Mouse (Mus musculus): ENCODE data around the gene Cdh5.
"Not testable (repeated sequence)": the region's sequence is repeated elsewhere in the genome, so short reads cannot be mapped to it uniquely, and the experiment has no call there.

Cdh5 gene

DNA sequence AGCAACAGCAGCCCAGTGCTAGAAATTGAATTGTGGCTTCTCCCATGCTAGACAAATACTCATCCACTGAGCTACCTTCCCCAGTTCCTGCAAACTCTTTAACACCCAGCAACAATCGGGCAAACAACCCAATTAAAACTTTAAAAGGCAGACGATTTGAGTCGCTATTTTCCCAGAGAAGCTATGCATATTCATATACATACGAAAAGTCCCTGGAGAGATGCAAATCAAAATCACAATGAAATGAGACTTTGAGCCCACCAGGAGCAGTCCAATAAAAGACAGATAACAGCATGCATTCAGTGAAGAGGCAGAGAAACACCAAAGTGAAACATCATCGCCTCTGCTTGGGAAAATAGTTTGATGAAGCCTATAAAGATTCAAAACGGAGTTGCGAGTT lies 8.1 kb upstream of the Cdh5 start:
- no peak for DNase-seq

DNA sequence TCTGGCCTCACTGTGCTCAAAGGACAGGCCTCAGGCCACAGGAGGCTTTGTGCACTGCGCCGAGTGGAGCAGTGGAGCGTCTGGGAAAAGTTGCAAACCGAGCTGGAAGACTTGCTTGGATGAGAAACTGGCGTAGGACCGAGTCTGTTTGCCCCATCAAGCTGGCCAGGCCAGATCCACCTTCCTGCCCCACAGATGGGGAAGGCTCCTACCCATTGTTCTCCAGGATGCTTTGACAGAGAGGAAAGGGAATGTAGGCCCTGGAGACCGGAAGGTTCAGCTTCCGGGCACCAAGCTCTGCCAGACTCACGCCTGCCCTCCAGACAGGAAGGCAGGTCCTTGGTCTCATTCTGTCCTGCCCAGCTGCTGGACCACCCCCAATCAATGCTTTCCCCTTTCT lies 5.8 kb upstream of the Cdh5 start:
- DNase-seq = no peak

- no peak for DNase-seq
Observed at GRCm38 (mm10) chr8:104096644-104097043, 4.8 kb upstream of the Cdh5 start.

GRCm38 (mm10) chr8:104098671-104099346 lies 2.6 kb upstream of the Cdh5 start:
- no peak for DNase-seq

DNA sequence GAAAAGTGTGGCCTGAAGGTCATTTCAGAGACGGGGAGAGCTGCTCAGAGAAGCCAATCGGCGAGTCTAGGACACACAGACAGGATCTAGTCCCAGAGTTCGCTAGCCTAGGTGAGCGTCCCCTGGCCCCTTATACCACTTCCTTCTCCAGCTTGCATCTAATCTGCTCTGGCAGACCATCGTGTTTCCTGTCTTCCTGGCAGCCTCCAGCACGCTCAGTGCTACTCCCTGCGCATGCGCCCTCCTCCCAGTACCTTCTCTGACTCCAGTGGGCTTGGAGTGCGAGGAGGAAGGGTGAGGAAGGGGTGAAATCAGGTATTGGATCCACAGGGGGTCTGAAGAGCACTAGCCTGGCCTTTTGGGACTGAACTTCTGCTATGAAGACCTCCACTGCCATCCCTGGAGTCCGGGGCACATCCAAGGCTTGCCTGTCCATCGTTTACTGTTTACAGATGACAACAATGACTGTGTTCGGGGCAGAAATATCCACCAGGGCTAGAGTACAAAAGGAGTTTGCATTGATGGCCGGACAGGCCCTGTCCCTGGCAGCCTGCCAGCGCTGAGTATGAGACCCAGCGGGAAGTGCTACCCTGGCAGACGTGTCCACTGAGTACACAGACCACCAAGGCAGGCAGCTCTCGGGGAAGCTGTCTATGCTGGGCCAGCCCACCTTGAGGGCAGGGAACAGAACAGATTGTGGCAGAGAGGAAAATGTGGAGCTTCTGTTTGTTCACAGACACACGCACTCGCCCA lies 1.9 kb upstream of the Cdh5 start:
- peak; percentile 27 for DNase-seq

DNA sequence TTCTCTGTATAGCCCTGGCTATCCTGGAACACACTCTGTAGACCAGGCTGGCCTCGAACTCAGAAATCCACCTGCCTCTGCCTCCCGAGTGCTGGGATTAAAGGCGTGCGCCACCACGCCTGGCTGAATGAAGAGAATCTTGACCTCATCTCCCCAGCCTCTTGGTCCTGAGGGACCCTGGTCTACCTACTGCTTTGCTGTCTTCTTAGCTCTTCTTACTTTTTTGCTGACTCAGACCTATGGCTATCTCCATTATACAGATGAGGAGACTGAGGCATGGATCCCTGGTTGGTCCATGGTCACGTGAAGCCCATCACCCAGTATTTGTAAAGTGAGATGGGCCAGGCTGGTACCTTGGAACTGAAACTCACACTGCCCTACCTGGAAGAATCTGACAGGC lies 701 bp upstream of the Cdh5 start:
- DNase-seq = not testable (repeated sequence)

- no peak for DNase-seq
Observed at GRCm38 (mm10) chr8:104103462-104103861, 2.0 kb downstream of the Cdh5 start.

GRCm38 (mm10) chr8:104105768-104106167 lies 4.3 kb downstream of the Cdh5 start:
- no peak for DNase-seq

DNA sequence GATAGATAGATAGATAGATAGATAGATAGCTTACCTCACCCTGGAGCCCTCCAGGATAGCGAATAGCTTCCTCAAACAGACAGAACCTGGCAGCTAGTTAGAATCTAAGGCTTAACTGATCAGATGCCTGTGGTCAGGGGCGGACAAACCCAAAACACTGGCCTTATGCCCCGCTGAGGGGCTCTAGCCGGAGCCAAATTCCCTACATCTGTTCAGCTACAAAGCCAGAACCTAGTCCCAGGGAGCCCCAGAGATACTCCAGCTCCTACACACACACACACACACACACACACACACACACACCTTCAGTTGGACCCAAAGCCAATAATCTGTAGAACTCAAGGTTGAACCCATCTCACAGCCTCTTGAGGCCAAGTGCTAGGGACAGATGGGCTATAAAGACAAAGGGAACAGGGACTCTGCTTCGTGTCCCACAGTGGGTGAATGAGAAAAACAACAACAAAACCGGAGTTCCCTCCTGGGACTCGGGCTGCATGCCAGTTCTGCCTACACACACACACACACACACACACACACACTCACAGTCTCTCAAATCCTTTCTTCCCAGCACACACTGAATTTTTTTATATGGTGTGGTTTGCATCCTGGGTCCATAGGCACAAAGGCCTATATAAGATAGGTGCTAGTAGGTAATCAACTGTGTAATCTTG lies 5.0 kb downstream of the Cdh5 start:
- no peak for DNase-seq

DNA sequence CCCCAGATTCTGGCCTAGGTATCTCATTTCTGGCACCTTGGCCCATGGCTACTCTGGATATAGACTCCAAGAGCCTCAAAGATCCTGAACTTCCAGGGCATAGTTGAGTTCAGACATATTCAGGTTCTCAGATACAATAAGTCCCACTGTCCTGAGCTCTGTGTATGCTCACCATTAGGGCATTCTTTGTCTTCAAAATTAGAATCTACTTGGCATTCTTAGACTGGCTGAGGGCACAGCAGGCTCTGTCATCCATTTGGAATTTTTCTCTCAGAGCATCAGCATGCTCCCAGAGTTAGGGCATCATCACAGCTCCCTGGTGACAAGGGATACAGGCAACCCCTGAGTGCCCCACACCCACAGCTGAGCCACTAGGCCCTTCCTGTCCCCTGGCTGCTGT lies 5.7 kb downstream of the Cdh5 start:
- DNase-seq = no peak

- no peak for DNase-seq
Observed at GRCm38 (mm10) chr8:104108048-104108447, 6.6 kb downstream of the Cdh5 start.

DNA sequence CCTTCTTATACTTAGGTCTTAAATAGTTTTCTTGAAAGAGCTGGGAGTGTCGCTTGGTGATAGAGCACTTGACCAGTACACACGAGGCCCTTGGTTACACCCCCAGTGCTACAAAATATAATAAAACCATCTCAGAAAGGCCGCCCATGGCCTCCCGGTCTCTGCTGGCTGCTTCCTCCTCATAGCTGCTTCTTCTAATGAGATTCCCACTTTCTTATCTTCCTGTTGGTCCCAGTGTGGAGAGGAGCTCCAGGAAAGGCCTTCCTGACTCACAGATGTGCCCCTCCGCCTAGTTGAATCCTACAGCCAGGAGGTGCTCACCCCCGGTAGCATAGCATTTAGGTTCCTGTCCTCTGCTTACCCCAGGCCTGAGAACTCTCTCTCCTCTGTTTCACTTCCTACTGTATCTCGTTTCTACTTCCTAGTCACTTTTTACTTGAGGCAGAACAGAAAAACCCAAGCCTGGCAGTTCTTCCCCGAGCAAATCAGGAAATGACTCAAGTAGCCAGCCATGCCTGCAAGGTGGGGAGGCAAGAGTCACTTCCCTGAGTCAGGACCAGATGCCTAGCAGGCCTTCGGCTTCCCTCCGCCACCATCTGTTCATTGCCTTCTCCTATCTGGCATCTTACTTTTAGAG lies 9.2 kb downstream of the Cdh5 start:
- no peak for DNase-seq

- DNase-seq = no peak
Observed at GRCm38 (mm10) chr8:104121640-104122416, 20.4 kb downstream of the Cdh5 start.

DNA sequence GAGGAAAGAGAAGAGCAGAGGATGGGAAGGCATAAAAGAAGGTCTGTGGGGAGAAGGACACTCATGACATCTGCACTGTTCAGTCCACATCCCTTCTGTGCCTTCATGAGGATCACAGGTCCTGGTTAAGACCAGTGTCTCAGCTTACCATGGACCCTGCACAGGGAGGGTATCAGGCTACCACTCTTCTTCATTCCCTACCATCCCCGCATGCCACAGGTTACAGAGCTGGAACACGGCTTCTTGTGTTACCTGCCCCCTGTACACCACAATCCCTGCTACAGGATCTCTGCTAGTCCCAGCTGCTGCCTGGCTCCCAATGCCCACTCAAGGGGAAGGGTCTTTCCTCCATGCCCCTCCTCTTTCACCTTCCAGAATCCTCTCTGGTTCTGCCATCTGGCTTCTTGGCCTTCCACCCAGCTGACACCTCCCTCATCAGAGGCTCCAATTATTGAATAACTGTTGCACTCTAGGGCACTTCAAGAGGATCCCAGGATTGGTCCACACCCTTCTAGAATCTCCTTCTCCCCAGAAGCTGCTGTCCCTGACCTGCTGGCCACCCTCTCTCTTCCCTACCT lies 21.7 kb downstream of the Cdh5 start:
- DNase-seq = no peak

DNA sequence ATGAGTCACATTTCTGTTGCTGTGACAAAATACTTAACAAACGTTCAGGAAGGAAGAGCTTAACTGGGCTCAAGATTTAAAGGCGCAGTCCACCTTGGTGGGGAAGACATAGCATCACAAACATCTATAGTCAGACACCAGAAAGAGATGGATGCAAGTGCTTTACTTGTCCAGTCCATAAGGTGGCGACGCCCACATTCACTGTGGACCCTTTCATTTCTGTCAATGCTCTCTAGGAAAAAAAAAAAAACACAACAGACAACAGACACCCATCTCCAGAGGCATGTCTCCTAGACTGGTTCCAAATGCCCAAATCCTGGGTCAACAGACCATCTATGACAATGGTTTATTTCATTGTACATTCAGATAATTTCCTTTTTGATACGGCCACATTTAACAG lies 23.1 kb downstream of the Cdh5 start:
- DNase-seq = no peak

GRCm38 (mm10) chr8:104127160-104127883 lies 25.9 kb downstream of the Cdh5 start:
- no peak for DNase-seq

- DNase-seq = no peak
Observed at GRCm38 (mm10) chr8:104130916-104131315, 29.5 kb downstream of the Cdh5 start.

DNA sequence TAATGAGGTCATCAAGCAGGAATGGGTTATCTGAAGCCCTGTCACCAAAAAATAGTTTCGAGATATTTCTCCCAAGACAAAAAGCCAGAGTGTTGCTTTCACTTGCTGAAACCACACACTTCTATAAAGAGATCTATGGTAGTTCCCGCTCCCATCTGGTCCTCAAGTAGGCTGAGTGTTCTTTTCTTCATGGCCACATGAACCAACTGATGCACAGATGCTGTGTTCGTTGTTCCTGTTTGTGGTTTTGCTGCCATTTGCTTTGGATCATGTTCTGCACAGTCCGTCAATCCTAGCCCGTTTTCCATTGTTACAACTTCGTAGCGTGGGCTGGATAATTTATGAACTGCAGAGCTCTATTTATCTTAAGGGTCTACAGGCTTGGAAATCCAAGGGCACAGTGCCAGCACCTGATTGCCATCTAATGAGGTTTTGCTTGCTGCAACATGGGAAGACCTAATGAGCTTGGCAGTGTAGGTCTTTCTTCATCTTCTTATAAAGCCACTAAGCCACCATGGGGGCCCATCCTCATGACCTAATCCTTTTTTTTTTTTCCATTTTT lies 30.1 kb downstream of the Cdh5 start:
- DNase-seq = no peak

DNA sequence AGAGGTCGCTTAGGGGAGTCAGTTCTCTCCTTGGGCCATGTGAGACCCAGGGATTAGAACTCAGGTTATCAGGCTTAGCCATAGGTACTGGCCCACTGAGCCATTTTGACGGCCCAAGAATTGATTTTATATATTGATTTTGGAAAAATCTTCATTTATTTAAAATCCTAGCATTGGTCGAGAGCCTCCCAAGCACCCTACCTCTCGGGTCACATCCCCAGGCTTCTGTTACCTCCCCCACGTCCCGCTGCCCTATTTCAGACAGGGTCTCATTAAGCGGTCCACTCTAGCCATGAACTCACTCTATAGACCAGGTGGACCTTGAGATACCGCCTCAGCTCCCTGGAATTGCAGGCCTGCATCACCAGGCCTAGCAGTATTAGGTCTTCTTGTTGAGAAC lies 33.1 kb downstream of the Cdh5 start:
- no peak for DNase-seq

DNA sequence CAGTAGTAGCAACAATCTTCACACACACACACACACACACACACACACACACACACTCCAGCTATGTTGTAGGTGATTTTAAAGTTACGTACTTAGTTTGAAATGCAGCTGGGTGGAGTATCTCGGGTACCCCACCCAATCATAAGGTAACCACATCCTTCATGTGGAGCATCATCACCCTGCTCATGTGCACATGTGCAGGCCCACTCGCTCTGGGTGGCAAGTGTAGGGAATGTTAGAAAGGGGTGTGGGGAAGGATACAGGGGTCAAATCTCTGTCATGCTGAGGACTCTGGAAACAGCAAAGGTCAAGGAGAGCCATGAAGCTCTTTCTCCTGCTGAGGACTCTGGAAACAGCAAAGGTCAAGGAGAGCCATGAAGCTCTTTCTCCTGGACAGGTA lies 34.9 kb downstream of the Cdh5 start:
- DNase-seq = no peak

- DNase-seq = no peak
Observed at GRCm38 (mm10) chr8:104137636-104138035, 36.2 kb downstream of the Cdh5 start.
